Mouse (Mus musculus) thymus, postnatal 10 days (tissue): ENCODE data around the gene Efnb2.

Source experiments
- DNase-seq, 2 experiments: peaks; one replicate each; pipeline ENCODE4 v3.0.0; 2021; ENCODE audit warnings: low spot score in 2 of 2

Efnb2 gene

DNA sequence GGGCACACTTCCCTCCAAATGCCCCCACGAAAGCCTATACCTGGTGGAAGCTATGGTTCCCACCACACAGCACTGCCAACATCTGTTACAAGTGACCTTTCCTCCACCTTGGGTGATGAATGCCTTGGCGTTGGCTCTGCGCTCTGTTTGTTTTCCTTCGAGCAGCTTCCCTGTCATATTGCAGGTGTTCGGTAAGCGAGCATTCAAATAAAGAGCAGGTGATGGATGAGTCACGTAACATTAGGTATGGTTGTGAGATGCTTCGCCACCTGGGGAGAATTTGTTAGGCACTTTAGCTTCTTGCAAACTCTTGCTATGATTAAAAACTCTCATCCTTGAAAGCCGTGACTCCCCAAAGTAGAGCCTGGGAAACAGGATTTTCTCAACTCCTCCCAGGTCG is 91.8 kb downstream of the Efnb2 start:
- DNase-seq: no peak

GRCm38 (mm10) chr8:8568215-8568773 is 92.7 kb downstream of the Efnb2 start:
- no peak for DNase-seq
